Mouse (Mus musculus) bone marrow, adult 2 months (tissue): ENCODE results near the gene Erg.

ENCODE experiments used
- CTCF ChIP-seq: fragments of 200-500 bp; IDR thresholded peaks from 2 replicates; pipeline ENCODE4 v1.5.1; 2011; ENCODE audit warnings: low read length, control low read depth; ENCODE audit not compliant: control insufficient read depth, insufficient read depth
- POLR2A ChIP-seq: fragments of 200-500 bp; IDR thresholded peaks from 2 replicates; pipeline ENCODE4 v1.6.1; 2011; ENCODE audit warnings: low read depth, mild to moderate bottlenecking, control low read depth, low read length, borderline replicate concordance; ENCODE audit not compliant: control insufficient read depth

- TF ChIP-seq CTCF (no peak), POLR2A (no peak)
Observed at GRCm38 (mm10) chr16:95353838-95354237, 232.6 kb downstream of the Erg start.
